Mouse (Mus musculus): ENCODE measurements around the gene Lrrc58. TPM values are rescaled to one million over a fixed set of nuclear protein-coding genes. Genes with fewer than 3 reads are reported as not detected.

The Lrrc58 gene
- total RNA-seq, 2 experiments from 2014 or later, result 64.0 to 70.1 TPM

- intact Hi-C loops (cut with DNase I), result loop anchor here (1.0 to 5.0 kb wide), 2 partner anchors 18 to 224 kb away; no protein-coding TSS in a partner anchor
Measured at GRCm38 (mm10) chr16:37868506-37869469, 599 bp downstream of the Lrrc58 start.

DNA sequence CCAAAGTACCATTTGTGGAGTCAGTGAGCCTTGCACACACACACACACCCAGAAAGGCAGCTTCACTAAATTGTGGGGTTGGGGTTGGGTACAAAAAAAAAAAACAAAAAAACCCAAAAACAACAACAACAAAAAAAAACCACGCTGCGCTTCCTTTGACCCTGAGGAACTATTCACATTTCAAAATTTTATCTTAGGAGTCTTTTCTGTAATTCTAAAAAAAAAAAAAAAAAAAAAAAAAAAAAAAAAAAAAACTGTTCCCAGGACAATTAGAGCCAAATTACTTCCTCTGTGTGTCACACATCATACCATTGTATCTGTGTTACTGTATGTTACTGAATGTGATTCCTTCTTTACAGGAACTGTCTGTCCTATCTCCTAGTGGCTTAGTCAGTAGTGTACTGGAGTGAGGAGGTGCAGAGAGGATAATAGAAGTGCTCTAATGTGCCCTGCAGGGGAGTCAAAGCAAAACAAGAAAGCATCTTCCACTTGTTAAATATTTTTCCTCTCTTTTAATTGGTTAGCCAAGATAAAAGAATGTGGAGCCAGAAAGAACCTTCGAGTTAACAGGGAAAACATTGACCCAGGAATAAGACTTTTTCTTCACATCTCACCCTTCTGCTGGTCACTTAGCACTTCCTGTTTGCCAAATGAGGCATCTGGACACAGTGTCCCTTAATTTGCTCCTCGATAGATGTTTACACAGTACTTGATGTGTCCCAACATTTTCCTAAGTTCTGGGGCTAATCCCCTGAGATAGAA, 1.5 kb downstream of the Lrrc58 start:
- DNase-seq (ENCODE audit: low spot score), result no peak
- intact Hi-C loops (cut with DNase I), result loop anchor here (5.0 kb wide), 2 partner anchors 52 to 223 kb away; no protein-coding TSS in a partner anchor

More at GRCm38 (mm10) chr16:37868506-37869469, 599 bp downstream of the Lrrc58 start:
- DNase-seq (ENCODE audit: low spot score), result no peak

GRCm38 (mm10) chr16:37871112-37871715, 3.0 kb downstream of the Lrrc58 start:
- intact Hi-C loops (cut with DNase I), result loop anchor here (5.0 kb wide), 1 partner anchor 54 kb away; no protein-coding TSS in a partner anchor
- no peak for DNase-seq (ENCODE audit: low spot score)

GRCm38 (mm10) chr16:37874501-37875235, 6.5 kb downstream of the Lrrc58 start:
- intact Hi-C loops (cut with DNase I), result loop anchor here (5.0 kb wide), 1 partner anchor 57 kb away; no protein-coding TSS in a partner anchor
- no peak for DNase-seq (ENCODE audit: low spot score)

- intact Hi-C loops (cut with DNase I), result loop anchor here (2.0 kb wide), 1 partner anchor 13 kb away; no protein-coding TSS in a partner anchor
- no peak for DNase-seq (ENCODE audit: low spot score)
Measured at GRCm38 (mm10) chr16:37877406-37877805, 9.2 kb downstream of the Lrrc58 start.

GRCm38 (mm10) chr16:37878951-37879505, 10.8 kb downstream of the Lrrc58 start:
- no peak for DNase-seq (ENCODE audit: low spot score)
- intact Hi-C loops (cut with DNase I), result no loop called here

DNA sequence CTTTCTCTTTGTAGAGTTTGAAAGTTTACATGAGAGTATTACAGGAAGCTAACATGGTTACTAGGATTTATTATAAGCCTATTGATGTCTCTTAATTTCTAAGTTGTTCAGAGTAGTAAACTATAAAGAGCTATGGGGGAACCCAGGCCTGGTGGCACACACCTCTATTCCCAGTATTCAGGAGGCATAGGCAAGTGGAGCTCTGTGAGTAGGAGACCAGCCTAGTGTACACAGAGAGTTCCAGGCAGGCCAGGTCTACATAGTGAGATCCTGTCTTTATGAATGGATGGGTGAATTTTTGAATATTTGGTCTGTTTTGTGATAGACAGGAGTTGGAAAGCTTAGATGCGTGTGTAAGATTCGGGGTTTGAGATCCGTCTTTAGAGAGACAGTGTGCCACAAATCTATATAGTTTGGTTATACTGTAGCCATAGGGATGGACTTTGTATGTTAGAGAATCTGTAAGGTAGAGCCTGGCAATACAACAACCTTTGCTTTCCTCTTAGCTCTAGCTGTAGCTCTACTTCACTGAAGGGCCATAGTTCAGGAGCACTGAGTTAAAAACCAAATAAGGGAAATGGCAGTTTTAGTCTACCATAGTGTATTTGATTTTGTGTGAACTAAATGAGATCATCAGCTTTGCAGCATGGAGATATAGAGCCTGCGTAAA, 11.7 kb downstream of the Lrrc58 start:
- intact Hi-C loops (cut with DNase I), result no loop called here
- DNase-seq (ENCODE audit: low spot score), result no peak

GRCm38 (mm10) chr16:37881168-37881567, 13.0 kb downstream of the Lrrc58 start:
- no peak for DNase-seq (ENCODE audit: low spot score)
- intact Hi-C loops (cut with DNase I), result no loop called here

GRCm38 (mm10) chr16:37888986-37889385, 20.8 kb downstream of the Lrrc58 start:
- intact Hi-C loops (cut with DNase I), result no loop called here
- DNase-seq (ENCODE audit: low spot score), result no peak

- no peak for DNase-seq (ENCODE audit: low spot score)
- intact Hi-C loops (cut with DNase I), result loop anchor here (10.0 kb wide), 1 partner anchor 472 kb away; the partner anchor contains the start of gene Popdc2
Measured at GRCm38 (mm10) chr16:37892667-37893066, 24.5 kb downstream of the Lrrc58 start.

DNA sequence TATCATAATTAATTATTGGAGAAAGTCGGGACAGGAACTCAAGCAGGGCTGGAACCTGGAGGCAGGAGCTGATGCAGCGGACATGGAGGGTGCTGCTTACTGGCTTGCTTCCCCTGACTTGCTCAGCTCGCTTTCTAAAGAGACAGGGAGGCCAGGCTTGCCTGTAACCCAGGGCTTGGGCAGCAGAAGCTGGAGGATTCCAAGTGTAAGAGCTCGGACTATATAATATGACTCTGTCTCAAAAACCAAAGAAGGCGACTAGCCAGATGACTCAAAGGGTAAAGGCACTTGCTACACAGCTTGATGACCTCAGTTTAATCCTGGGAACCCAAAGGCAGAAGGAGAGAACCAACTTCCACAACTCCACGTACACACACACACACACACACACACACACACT, 25.2 kb downstream of the Lrrc58 start:
- DNase-seq (ENCODE audit: low spot score), result no peak
- intact Hi-C loops (cut with DNase I), result loop anchor here (10.0 kb wide), 1 partner anchor 471 kb away; the partner anchor contains the start of gene Popdc2

DNA sequence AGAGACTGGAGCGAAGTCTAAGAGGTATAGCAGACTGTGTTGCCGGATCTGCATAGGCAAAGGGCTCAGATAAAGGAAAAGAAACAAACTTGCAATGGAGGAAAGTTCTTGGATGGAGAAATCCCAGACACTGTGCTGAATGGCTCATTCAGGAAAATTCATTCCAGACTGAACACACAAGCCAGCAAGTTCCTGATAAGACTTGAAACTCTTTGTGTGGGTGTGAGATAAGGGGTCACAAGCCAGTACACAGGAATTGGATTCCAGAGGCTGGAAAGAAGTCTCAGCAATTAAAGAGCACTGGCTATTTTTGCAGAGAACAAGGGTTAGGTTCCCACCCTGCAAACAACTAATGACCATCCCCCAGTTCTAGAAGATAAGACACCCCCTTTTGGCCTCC, 25.8 kb downstream of the Lrrc58 start:
- no peak for DNase-seq (ENCODE audit: low spot score)
- intact Hi-C loops (cut with DNase I), result loop anchor here (10.0 kb wide), 1 partner anchor 471 kb away; the partner anchor contains the start of gene Popdc2

DNA sequence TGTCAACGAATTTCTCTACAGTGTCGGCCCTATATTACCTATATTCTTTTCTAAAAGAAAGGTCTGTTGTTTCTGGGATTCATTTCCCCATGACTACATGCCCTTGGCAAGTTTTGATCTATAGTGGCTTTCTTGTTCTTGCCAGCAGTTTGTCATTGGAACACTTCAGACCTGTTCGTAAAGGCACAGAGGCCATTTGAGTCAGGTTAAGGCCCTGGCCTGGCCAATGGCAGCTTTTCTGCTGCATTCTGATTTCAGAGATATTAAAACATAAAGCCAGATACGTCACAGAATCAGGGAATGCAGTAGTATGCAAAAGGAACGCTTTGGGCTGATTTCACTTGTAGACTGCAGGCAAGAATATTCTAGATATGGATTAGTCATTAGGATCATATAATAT, 30.6 kb downstream of the Lrrc58 start:
- no peak for DNase-seq (ENCODE audit: low spot score)
- intact Hi-C loops (cut with DNase I), result loop anchor here (10.0 kb wide), 1 partner anchor 466 kb away; the partner anchor contains the start of gene Popdc2

DNA sequence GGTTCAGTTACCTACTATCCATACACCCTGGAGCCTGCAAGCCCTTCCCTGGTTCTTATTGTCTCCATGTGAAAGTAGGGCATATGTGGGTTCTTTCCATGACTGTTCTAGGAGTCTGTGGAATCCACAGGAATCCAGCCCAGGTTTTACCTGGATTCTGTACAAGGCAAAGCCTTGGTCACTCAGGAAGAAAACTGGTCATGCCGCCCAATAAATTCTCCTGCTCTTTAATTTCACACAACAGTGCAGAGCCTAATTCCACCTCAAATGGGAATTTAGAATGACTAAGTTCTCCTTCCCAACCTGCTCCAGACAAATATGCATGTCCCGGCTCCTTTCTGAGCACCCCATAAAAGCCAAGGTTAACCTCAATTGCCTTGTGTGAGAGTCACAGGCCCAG, 31.2 kb downstream of the Lrrc58 start:
- no peak for DNase-seq (ENCODE audit: low spot score)
- intact Hi-C loops (cut with DNase I), result loop anchor here (10.0 kb wide), 1 partner anchor 465 kb away; the partner anchor contains the start of gene Popdc2

GRCm38 (mm10) chr16:37901318-37901717, 33.1 kb downstream of the Lrrc58 start:
- no peak for DNase-seq (ENCODE audit: low spot score)
- intact Hi-C loops (cut with DNase I), result no loop called here

DNA sequence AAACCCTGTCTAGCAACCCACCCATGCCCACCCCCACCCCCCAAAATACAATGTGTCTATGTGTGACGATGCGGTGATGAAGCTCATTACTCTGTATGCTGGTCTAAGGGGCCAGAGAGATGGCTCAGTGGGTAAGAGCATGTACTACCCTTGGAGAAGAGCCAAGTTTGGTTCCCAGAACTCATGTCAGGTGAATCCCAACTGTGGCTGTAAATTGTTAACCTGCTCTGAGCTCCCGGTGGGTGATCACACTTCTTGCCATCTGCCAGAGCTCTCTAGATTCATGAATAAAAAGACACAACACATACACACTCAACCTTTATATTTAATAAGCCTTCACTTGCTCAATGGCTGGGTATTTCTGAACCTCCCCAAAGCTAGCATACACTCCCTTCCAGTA, 38.3 kb downstream of the Lrrc58 start:
- intact Hi-C loops (cut with DNase I), result no loop called here
- DNase-seq (ENCODE audit: low spot score), result no peak

GRCm38 (mm10) chr16:37911086-37911485, 42.9 kb downstream of the Lrrc58 start:
- intact Hi-C loops (cut with DNase I), result no loop called here
- DNase-seq (ENCODE audit: low spot score), result no peak

GRCm38 (mm10) chr16:37916138-37916817, 48.1 kb downstream of the Lrrc58 start, which contains the start of gene Gpr156:
Gene Gpr156 (plus strand): TSS chr16:37916496.
- intact Hi-C loops (cut with DNase I), result no loop called here
- no peak for DNase-seq (ENCODE audit: low spot score)
